Mouse (Mus musculus): ENCODE results near the gene Agpat3. TPM values are rescaled to one million over a fixed set of nuclear protein-coding genes. Genes with fewer than 3 reads are reported as not detected.

The Agpat3 gene
- polyA plus RNA-seq, 1 experiment from 2014 or later = 69.9 TPM

DNA sequence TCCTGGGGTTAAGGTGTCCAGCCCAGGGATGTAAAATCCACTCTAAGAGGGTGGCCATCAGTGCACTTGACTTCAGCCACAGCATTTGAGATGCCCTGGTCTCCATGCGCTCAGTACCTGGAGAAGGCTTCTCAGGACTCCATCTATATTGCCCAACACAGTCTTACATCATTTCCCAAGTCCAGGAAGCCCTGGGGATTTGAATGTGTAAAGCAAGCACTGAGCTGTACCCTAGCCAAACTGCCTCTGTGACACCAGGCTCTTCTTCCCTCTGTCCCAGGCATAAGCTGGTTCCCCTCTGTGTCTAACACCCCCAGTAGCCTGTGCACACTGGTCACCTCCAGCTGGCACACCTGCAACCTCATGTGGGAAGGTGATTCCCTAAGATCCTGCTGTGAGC is 10.2 kb downstream of the Agpat3 start:
- no peak for TF ChIP-seq CTCF (IDR thresholded peaks at IDR 0.05; ENCODE audit: low read depth)
- TF ChIP-seq EP300 (optimal IDR thresholded peaks at IDR 0.05) = no peak
- H3K4me2 ChIP-seq (replicated peaks; ENCODE audit: low read depth) = no peak overlapping the region

DNA sequence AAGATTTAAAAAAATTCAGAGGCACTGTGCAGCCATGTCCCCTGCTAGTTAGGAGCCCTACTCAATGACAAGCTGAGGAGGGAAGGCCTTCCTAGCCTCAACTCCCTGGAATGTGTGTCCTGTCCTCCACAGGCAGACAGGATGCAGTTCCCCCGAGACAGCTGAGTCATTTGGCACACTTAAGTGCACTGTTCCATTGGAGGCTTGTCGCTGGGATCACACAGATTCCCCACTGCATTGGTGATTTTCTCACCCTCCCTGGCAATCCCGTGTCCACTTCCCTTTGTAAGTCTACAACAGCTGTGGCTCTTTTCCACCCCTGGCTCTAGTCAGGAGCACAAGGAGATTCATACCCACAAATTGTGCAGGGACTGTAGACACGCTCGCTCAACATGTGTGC is 14.1 kb downstream of the Agpat3 start:
- Histone ChIP-seq H3K9ac (ENCODE audit: low read length) (no peak overlapping the region), H3K27me3 (ENCODE audit: control insufficient read depth, insufficient read depth, low read length) (no peaks in the 10 kb centered on the region), H3K4me2 (replicated peaks; ENCODE audit: low read depth) (no peak overlapping the region), H3K27ac (replicated peaks) (no peak overlapping the region), H3K9me3 (ENCODE audit: control insufficient read depth, low read length) (no peaks in the 10 kb centered on the region), H3K4me3 (ENCODE audit: low read depth, low read length) (no peak overlapping the region), H3K36me3 (ENCODE audit: control insufficient read depth, insufficient read depth, low read length) (no peaks in the 10 kb centered on the region), H3K4me1 (replicated peaks; ENCODE audit: control insufficient read depth, insufficient read depth) (no peaks in the 10 kb centered on the region)
- 48% methylated on average over 5 of the region's 5 CpGs for WGBS
- no peak for DNase-seq (ENCODE audit: low spot score)
- ATAC-seq (ENCODE audit: low FRiP score, low TSS enrichment) = no peak; the same call in 1 of the 2 replicates
- no peak for TF ChIP-seq CTCF (IDR thresholded peaks at IDR 0.05; ENCODE audit: low read depth)
- TF ChIP-seq EP300 (optimal IDR thresholded peaks at IDR 0.05) = no peak

More for the DNA sequence above, 10.2 kb downstream of the Agpat3 start:
- H3K27me3 ChIP-seq (ENCODE audit: control insufficient read depth, insufficient read depth, low read length) = no peaks in the 10 kb centered on the region
- H3K36me3 ChIP-seq (ENCODE audit: control insufficient read depth, insufficient read depth, low read length) = no peaks in the 10 kb centered on the region
- H3K27ac ChIP-seq (replicated peaks) = no peak overlapping the region
- no peaks in the 10 kb centered on the region for H3K4me1 ChIP-seq (replicated peaks; ENCODE audit: control insufficient read depth, insufficient read depth)
- H3K9ac ChIP-seq (ENCODE audit: low read length) = no peak overlapping the region
- no peak overlapping the region for H3K4me3 ChIP-seq (ENCODE audit: low read depth, low read length)
- DNase-seq (ENCODE audit: low spot score) (no peak), ATAC-seq (ENCODE audit: low FRiP score, low TSS enrichment) (no peak)
- no peaks in the 10 kb centered on the region for H3K9me3 ChIP-seq (ENCODE audit: control insufficient read depth, low read length)
- 95% methylated on average over 1 of the region's 1 CpGs for WGBS

DNA sequence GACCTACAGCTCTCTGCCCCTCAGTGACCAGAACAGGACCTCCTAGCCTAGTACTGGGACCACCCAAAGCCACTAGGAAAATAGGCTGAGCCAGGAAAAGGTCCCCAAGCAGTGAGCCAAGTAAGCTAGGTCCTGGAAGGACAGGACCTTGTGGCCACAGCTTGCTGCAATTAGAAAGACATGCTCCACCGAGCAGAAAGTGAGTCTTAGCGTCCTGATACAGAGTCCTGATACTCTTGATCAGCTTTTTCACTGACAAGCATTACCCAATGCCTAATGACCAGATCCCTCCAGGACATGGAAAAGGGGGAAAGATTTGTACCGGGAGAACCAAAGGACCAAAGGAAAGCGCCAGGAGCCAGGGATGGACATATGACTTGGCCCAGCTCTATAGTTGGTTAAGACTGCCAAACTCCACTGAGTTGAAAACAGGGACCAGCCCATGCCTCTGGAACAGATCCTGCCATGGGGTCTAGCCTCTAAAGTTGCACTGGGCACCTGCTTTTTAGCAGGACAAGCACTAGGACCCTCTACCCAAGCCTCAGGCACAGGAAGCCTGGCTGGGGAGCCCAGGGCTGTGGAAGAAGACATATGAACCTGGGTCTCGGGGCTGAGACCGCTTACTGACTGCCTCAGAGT is 17.2 kb downstream of the Agpat3 start:
- Histone ChIP-seq H3K4me2 (replicated peaks; ENCODE audit: low read depth) (no peak overlapping the region), H3K9me3 (ENCODE audit: control insufficient read depth, low read length) (no peaks in the 10 kb centered on the region), H3K27ac (replicated peaks) (no peak overlapping the region), H3K4me3 (ENCODE audit: low read depth, low read length) (no peak overlapping the region), H3K36me3 (ENCODE audit: control insufficient read depth, insufficient read depth, low read length) (no peaks in the 10 kb centered on the region), H3K9ac (ENCODE audit: low read length) (no peak overlapping the region), H3K27me3 (ENCODE audit: control insufficient read depth, insufficient read depth, low read length) (no peaks in the 10 kb centered on the region), H3K4me1 (replicated peaks; ENCODE audit: control insufficient read depth, insufficient read depth) (no peaks in the 10 kb centered on the region)
- TF ChIP-seq EP300 (optimal IDR thresholded peaks at IDR 0.05) = no peak
- 79% methylated on average over 6 of the region's 6 CpGs for whole genome bisulfite sequencing
- no peak for DNase-seq (ENCODE audit: low spot score)
- no peak for ATAC-seq (ENCODE audit: low FRiP score, low TSS enrichment)

DNA sequence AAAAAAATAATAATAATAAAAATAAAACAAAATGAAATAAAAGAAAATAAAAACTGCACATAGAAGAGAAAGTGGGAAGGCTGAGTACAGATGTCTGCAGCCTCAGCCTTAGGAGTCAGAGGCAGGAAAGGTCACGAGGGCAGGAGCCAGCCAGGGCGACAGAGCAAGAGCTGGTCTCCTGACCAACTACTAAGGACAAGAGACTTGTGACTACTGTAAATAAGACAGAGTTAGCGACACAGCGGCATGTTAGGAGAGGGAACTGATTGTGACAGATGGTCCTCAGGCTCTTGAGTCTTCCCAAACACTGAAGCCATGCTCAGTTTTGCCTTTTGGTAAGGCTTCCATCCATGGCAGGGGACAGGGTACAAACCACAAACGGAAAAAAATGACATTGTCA is 20.7 kb downstream of the Agpat3 start:
- Histone ChIP-seq H3K27ac (replicated peaks) (no peak overlapping the region), H3K4me1 (replicated peaks; ENCODE audit: control insufficient read depth, insufficient read depth) (no peaks in the 10 kb centered on the region), H3K9me3 (ENCODE audit: control insufficient read depth, low read length) (no peaks in the 10 kb centered on the region), H3K4me3 (ENCODE audit: low read depth, low read length) (no peak overlapping the region), H3K27me3 (ENCODE audit: control insufficient read depth, insufficient read depth, low read length) (no peaks in the 10 kb centered on the region), H3K9ac (ENCODE audit: low read length) (no peak overlapping the region), H3K36me3 (ENCODE audit: control insufficient read depth, insufficient read depth, low read length) (no peaks in the 10 kb centered on the region), H3K4me2 (replicated peaks; ENCODE audit: low read depth) (no peak overlapping the region)
- ATAC-seq (ENCODE audit: low FRiP score, low TSS enrichment) (no peak), DNase-seq (ENCODE audit: low spot score) (no peak)
- no peak for TF ChIP-seq CTCF (IDR thresholded peaks at IDR 0.05; ENCODE audit: low read depth)
- no peak for TF ChIP-seq EP300 (optimal IDR thresholded peaks at IDR 0.05)
- WGBS = 80% methylated on average over 5 of the region's 5 CpGs

DNA sequence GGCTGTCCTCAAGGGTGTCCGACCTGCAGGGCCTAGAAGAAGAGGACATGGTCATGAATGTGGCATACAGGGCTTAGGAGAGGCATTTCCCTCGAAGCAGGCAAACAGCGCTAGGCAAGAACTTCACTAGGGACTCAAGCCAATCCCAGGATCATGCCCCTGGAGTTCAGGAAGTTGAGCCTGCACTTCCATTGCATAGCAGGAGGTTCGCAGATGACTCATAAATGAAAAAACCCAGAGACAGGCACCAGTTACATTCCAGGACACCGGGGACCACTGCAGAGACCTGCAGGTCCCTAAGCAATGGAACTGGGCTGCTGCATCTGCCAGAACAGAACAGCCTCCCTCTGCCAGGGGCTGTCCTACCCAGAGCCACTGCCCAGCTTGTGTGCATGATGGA is 23.0 kb downstream of the Agpat3 start:
- H3K4me2 ChIP-seq (replicated peaks; ENCODE audit: low read depth) = no peak overlapping the region
- H3K4me1 ChIP-seq (replicated peaks; ENCODE audit: control insufficient read depth, insufficient read depth) = no peaks in the 10 kb centered on the region
- H3K27me3 ChIP-seq (ENCODE audit: control insufficient read depth, insufficient read depth, low read length) = no peaks in the 10 kb centered on the region
- H3K36me3 ChIP-seq (ENCODE audit: control insufficient read depth, insufficient read depth, low read length) = no peaks in the 10 kb centered on the region
- no peaks in the 10 kb centered on the region for H3K9me3 ChIP-seq (ENCODE audit: control insufficient read depth, low read length)
- TF ChIP-seq EP300 (optimal IDR thresholded peaks at IDR 0.05) (no peak), CTCF (IDR thresholded peaks at IDR 0.05; ENCODE audit: low read depth) (no peak)
- no peak overlapping the region for H3K9ac ChIP-seq (ENCODE audit: low read length)
- no peak for DNase-seq (ENCODE audit: low spot score)
- no peak for ATAC-seq (ENCODE audit: low FRiP score, low TSS enrichment)
- H3K27ac ChIP-seq (replicated peaks) = no peak overlapping the region
- H3K4me3 ChIP-seq (ENCODE audit: low read depth, low read length) = no peak overlapping the region
- 57% methylated on average over 5 of the region's 5 CpGs for WGBS

DNA sequence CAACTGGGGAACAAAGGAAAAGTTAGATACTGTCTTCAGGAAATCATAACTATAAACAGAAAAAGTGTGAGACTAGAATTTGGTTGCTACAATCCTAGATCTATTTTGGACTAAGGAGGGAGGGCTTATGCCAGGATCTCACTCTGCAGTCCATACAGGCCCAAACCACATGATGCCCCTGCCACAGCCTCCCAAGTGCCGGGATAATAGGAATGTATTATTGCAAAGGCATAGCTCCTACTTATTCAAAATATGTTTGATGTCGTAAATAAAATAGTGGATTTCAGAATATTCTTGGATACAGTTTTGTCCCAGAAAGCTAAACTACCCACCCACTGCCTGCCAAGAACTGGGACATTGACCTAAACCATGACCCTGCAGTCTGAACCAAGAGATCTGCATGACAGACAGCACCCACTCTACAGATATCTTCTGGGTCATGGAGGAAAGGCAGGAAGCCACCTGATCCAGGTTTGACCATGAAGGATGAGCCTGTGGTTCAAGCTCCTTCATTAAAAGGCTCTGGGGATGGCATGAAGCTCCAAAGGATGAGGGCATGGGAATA is 24.2 kb downstream of the Agpat3 start:
- H3K4me1 ChIP-seq (replicated peaks; ENCODE audit: control insufficient read depth, insufficient read depth) = no peaks in the 10 kb centered on the region
- H3K9me3 ChIP-seq (ENCODE audit: control insufficient read depth, low read length) = no peaks in the 10 kb centered on the region
- no peak overlapping the region for H3K27ac ChIP-seq (replicated peaks)
- H3K36me3 ChIP-seq (ENCODE audit: control insufficient read depth, insufficient read depth, low read length) = no peaks in the 10 kb centered on the region
- WGBS = 93% methylated on average over 2 of the region's 2 CpGs
- TF ChIP-seq EP300 (optimal IDR thresholded peaks at IDR 0.05) = no peak
- no peak for TF ChIP-seq CTCF (IDR thresholded peaks at IDR 0.05; ENCODE audit: low read depth)
- ATAC-seq (ENCODE audit: low FRiP score, low TSS enrichment) (no peak), DNase-seq (ENCODE audit: low spot score) (no peak)
- H3K9ac ChIP-seq (ENCODE audit: low read length) = no peak overlapping the region
- H3K4me3 ChIP-seq (ENCODE audit: low read depth, low read length) = no peak overlapping the region
- no peak overlapping the region for H3K4me2 ChIP-seq (replicated peaks; ENCODE audit: low read depth)
- no peaks in the 10 kb centered on the region for H3K27me3 ChIP-seq (ENCODE audit: control insufficient read depth, insufficient read depth, low read length)
